Mouse (Mus musculus) layer of hippocampus, adult 11-12 months (tissue): Measurements from ENCODE around the gene Abi3.

Source experiments
- DNase-seq: peaks from one replicate; pipeline ENCODE4 v3.0.0; 2022; ENCODE audit warnings: low spot score

The Abi3 gene

DNA sequence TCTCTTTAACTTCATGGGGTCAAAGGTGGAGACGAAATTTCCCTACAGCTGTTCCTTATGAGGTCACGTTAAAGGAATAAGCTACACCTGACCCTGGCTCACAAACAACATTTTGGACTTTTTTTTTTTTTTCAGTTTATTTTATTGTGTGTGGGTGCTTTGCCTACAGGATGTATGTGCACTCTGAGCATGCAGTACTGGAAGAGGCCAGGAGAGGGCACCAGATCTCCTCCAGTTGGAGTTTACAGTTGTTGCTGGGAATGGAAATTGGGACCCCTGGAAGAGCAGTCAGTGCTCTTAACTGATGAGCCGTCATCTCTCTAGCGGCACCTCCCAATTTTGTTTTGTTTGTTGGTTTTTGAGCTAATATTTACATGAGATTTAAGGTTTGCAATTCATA, 56.6 kb downstream of the Abi3 start:
- no peak for DNase-seq

DNA sequence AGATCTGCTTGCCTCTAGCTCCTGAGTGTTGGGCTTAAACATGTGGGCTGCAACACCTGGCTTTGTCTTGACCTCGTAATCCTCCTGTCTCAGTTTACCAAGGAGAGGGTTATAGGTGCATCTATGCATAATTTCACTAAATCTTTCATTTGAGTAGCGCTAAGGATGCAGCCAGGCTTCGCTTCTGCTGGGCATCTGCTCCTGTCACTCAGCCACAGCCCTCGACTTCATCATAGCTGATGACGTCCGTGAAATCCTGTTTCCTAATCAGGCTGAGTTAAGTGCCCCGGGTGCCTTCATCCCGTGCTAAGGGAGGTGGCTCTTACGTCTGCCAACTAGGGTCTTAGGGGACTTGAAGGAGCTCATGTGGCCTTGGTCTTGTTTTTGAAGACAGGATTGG, 58.3 kb downstream of the Abi3 start:
- no peak for DNase-seq

DNA sequence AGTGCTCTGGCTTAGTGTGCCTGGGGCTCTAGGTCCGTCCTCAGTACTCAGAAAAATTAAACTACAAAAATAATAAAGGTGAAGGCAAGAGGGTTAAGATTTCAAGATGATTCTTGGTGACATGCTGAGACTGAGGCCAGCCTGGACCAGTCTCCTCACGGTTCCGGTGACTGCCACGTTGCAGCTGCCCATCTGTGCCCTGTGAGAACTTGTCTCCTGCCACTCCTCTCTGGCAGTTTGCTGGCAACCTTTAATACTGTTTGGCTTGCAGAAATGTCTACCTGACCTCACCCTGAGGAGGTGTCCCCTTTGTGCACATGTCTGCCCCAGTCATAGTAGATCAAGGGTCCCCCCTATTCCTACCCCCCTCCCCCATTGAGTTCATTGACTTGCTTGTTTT, 58.8 kb downstream of the Abi3 start:
- no peak for DNase-seq

DNA sequence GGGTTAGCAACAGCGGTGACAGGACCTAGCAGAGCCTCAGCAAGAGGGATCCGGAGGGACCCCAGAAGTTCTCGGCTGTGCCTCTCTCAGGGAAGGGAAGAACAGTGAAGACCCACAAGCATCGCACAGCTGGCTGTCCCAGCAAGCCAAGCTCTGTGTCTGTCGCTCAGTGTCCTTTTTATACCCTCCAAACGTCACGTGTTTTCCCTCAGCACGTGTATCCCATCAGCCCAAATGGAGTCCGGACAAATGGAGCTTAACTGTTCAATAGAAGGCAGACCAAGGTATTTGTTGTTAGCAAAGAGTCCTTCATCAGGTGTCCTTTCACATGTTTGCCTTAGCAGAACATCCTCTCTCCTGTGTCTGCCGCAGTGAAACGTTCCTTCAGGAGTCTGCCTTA, 60.7 kb downstream of the Abi3 start:
- no peak for DNase-seq

DNA sequence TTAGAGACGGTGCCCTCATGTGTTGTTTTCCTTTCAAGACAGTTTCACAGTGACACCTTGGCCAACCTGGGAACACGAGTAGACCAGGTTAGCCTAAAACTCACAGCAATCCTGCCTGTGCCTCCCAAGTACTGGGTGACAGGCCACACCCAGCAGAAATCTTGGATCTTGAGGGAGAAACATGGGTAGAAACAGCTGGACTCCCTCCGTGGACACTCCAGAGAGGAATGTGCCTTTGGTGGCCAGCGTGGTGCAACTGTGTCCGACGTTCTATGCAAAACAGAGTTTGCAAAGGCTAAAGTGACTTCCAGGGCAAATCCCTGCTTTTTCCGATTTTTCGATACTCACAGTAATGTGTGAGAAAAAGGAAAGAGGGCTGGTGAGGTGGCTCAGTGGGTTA, 61.8 kb downstream of the Abi3 start:
- DNase-seq, result no peak
